Mouse (Mus musculus): ENCODE measurements around the gene Fam180a.
A peak's percentile ranks its signal among the peaks of the same experiment; 100 is the strongest.

Fam180a gene

GRCm38 (mm10) chr6:35313520-35313919, 12.4 kb downstream of the Fam180a start:
- DNase-seq (ENCODE audit: low read depth, low spot score) = no peak

GRCm38 (mm10) chr6:35309406-35309805, 16.5 kb downstream of the Fam180a start:
- no peak for DNase-seq (ENCODE audit: low read depth, low spot score)

- no peak for DNase-seq (ENCODE audit: low read depth, low spot score)
Observed at GRCm38 (mm10) chr6:35308037-35308436, 17.9 kb downstream of the Fam180a start, which contains the start of gene Slc13a4. Slc13a4 (minus strand) TSS chr6:35308131.

GRCm38 (mm10) chr6:35307136-35307535, 18.8 kb downstream of the Fam180a start:
- DNase-seq (ENCODE audit: low read depth, low spot score) = no peak

GRCm38 (mm10) chr6:35303355-35303900, 22.5 kb downstream of the Fam180a start:
- DNase-seq (ENCODE audit: low read depth, low spot score) = no peak

DNA sequence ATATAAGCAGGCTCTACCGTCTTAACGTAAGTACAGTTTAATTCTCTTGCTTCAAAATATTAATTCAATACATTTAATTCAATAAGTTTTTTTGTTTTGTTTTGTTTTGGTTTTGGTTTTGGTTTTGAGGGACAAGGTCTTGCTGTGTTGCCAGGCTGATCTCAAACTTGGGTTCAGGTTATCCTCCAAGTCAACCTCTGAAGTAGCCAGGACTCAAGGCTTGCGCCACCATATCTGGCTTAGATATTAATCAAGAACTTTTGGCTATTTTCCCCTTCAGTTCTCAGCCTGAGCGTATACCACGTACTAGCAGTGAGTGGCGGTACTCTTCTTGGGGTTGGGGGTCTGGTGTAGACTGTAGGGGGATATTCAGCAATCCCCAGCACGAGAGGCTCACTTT, 23.4 kb downstream of the Fam180a start:
- DNase-seq (ENCODE audit: low read depth, low spot score) = no peak

DNA sequence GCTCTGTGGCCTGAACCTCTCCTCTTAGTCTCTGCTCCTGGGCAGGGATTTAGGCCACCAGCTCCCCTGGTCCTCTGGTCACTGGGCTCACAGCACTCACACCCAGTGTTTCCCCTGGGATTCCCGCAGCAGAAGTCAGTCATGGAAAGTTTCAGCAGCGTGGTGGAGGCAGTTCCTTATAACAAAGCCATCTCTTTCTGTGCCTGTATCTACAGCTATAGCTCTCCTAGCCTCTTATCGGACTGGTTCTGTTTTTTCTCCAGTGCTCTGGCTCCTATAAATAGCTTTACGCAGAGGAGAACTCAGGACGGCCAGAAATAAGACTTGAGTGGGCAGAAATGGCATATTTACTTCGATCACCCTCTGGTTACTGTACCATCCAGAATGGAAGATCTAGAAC, 27.6 kb downstream of the Fam180a start:
- DNase-seq (ENCODE audit: low read depth, low spot score) = no peak

- DNase-seq (ENCODE audit: low read depth, low spot score) = no peak
Observed at GRCm38 (mm10) chr6:35297516-35298227, 28.3 kb downstream of the Fam180a start.

DNA sequence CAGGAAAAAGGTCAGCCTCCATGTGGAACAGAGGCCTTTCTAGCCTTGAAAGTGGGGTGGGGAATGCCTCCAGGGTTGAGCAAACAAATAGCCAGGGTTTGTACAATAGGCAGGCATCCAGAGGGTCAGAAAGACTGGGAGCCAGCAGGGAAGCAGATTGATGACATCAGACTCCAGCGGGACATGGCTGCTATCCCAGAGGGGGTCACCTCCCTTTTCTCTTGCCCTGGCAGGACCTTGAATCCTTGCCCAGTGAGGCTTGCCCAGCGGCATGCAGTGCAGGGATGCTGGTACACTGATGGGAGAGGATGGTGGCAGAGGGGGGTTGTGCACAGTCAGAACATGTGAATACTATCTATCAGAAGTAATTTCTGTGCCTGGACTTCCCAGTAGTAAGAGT, 28.9 kb downstream of the Fam180a start:
- DNase-seq (ENCODE audit: low read depth, low spot score) = no peak

- no peak for DNase-seq (ENCODE audit: low read depth, low spot score)
Observed at GRCm38 (mm10) chr6:35294964-35295363, 31.0 kb downstream of the Fam180a start.

- DNase-seq (ENCODE audit: low read depth, low spot score) = no peak
Observed at GRCm38 (mm10) chr6:35289676-35290075, 36.3 kb downstream of the Fam180a start.

GRCm38 (mm10) chr6:35288920-35289319, 37.0 kb downstream of the Fam180a start:
- no peak for DNase-seq (ENCODE audit: low read depth, low spot score)

DNA sequence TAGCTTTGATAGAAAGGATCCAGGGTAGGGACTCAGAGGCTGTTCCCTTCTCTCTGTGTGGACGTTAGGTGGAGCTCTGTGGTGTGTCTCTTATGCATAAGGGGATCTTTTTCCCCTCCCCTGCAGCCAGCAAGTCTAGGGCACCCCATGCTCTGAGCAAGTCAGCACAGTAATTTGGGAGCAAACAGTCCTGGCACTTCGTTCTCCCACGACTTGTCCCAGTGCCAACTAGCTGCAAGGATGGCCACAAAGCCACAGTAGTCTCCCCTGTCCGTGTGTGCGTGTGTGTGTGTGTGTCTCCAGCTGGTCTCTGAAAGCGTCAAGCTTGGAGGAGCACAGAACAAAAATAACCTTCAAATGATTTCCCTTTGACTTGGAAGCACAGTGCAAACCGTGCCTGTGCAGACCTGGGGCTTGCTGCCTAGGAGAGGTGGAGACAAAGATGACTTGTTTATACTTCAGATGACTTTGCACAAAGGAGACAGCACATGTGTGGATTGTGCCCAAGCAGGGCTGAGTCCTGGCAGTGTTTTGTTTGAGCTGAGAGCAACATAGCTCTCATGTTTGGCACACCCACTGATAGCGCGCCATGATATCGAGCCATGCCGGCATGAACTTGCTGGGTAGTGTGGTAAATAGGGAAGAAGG, 37.7 kb downstream of the Fam180a start:
- no peak for DNase-seq (ENCODE audit: low read depth, low spot score)

GRCm38 (mm10) chr6:35279306-35279705, 46.6 kb downstream of the Fam180a start:
- DNase-seq (ENCODE audit: low read depth, low spot score) = no peak

DNA sequence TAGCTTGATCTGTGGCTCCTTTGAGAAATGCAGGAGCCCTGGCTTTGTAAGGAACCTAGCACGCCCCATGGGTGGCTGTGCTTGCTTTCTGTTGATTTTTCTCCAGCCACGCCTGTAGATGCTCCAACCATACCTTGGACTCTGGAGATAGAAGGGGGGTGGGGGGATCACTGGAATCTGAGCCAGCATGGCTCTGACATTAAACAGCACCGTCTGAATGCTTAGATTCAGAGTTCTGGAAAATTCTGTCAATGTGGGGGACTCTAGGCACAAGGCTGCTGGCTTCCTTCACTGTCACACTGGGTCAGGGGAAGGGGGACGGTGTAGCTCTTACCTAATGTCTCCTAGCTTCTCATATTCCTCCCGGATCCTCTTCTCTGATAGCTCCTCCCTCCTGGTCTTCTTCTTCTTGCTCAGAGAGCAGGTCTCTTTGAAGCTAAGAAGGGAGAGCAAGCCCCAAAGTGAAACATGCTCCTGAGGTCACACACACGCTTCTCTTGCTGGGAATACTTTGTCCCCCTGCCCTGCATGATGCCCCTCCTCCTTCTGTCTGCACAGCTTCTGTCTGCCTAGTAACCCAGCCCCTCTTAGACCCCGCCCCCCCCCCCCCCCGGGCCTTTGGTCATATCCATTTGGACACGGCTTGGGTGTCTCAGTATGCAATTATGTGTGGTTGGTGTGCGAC, 47.9 kb downstream of the Fam180a start:
- DNase-seq (ENCODE audit: low read depth, low spot score) = no peak

DNA sequence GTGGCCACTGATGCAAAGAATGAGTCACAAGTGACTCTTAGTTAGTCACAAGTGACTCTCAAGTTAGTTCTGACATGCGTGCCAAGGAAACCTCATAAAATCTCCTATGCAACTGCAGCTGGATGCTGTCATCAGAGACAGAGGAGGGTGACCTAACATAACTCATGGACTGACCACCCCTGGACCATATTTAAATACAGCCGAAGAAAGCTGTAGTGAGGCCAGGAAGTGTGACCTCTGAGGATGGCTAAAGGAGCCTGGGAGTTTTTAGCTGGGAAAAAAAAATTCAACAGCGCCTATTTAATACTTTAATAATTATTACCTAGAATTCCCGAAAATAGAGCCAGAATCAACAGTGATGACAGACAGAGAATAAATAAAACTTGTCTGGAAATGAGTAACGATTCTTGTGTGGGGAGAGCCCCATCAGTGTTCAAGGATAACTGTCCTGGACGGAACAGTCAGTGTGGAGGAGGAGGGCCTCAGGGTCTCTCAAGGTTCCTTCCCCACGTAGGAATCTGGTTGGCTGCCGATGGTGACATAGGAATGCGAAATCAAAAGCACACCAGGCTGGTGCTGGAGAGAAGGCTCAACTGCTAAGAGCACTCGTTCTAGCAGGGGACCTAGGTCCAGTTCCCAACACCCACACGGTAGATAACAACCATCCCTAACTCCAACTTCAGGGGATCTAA, 52.4 kb downstream of the Fam180a start:
- DNase-seq (ENCODE audit: low read depth, low spot score) = no peak

GRCm38 (mm10) chr6:35271868-35272765, 53.8 kb downstream of the Fam180a start:
- no peak for DNase-seq (ENCODE audit: low read depth, low spot score)

GRCm38 (mm10) chr6:35271094-35271855, 54.7 kb downstream of the Fam180a start:
- DNase-seq (ENCODE audit: low read depth, low spot score) = no peak

GRCm38 (mm10) chr6:35269643-35270042, 56.3 kb downstream of the Fam180a start:
- peak; percentile 59 for DNase-seq (ENCODE audit: low read depth, low spot score)

DNA sequence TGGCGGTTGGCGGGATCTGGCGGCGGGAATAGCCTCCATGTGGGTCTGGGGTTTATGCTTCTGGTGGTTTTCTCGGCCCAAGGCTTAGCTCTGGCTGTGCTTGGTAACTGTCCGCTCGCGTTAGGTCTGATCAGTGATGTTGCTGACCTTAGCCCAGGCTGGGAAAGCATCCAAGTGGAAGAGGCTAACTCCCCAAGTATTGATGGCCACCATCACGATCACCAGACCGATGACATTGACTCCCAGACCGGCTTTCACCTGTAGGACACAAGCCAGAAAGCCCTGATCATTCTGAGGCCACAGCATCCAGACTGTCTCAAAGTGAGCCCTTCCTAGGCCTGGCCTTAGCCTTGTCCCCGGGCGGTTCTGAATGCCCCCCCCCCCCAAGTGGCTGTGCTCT, 57.2 kb downstream of the Fam180a start:
- no peak for DNase-seq (ENCODE audit: low read depth, low spot score)

Data from WW6 (cell line).